Mouse (Mus musculus): ENCODE measurements around the gene Slc9a5. TPM values are rescaled to one million over a fixed set of nuclear protein-coding genes. Genes with fewer than 3 reads are reported as not detected.

The Slc9a5 gene
- 3.8 and 6.9 TPM in 2 replicates for polyA plus RNA-seq (2014; fragmentation: Nextera tagmentation; extraction: Ambion mirVana)

GRCm38 (mm10) chr8:105348450-105349095, at the start of gene Slc9a5:
Gene Slc9a5, plus strand, starts transcription at chr8:105348843.
- ATAC-seq: peak; percentile 35
- Histone ChIP-seq H3K9me3 (replicated peaks; ENCODE audit: control insufficient read depth, low read length) (no peaks in the 10 kb centered on the region), H3K36me3 (ENCODE audit: control insufficient read depth, insufficient read depth, low read length) (no peaks in the 10 kb centered on the region), H3K4me3 (ENCODE audit: low read depth, low read length) (peak within 1 kb of the TSS; percentile 65), H3K4me1 (ENCODE audit: control insufficient read depth, insufficient read depth, low read length) (peaks cover 16% of the 10 kb centered on the region), H3K9ac (ENCODE audit: low read length) (peak within 1 kb of the TSS; percentile 82), H3K4me2 (ENCODE audit: low read length) (peak within 1 kb of the TSS; percentile 69), H3K27me3 (replicated peaks; ENCODE audit: control insufficient read depth, insufficient read depth, low read length) (no peaks in the 10 kb centered on the region; the same call in 1 of the 2 replicates), H3K27ac (ENCODE audit: low read depth, low read length) (peak within 1 kb of the TSS; percentile 68)
- DNase-seq (ENCODE audit: low spot score): peak; percentile 85
- whole genome bisulfite sequencing: under 1% methylated on average over 34 of the region's 34 CpGs

GRCm38 (mm10) chr8:105299962-105300361, 48.7 kb upstream of the Slc9a5 start:
- Histone ChIP-seq H3K9me3 (replicated peaks; ENCODE audit: control insufficient read depth, low read length) (no peaks in the 10 kb centered on the region), H3K27me3 (replicated peaks; ENCODE audit: control insufficient read depth, insufficient read depth, low read length) (no peaks in the 10 kb centered on the region), H3K4me2 (ENCODE audit: low read length) (no peak overlapping the region), H3K27ac (ENCODE audit: low read depth, low read length) (no peak overlapping the region), H3K4me3 (ENCODE audit: low read depth, low read length) (no peak overlapping the region), H3K36me3 (ENCODE audit: control insufficient read depth, insufficient read depth, low read length) (peaks cover 61% of the 10 kb centered on the region), H3K9ac (ENCODE audit: low read length) (no peak overlapping the region), H3K4me1 (ENCODE audit: control insufficient read depth, insufficient read depth, low read length) (peaks cover 15% of the 10 kb centered on the region)
- 96% methylated on average over 8 of the region's 8 CpGs for WGBS
- DNase-seq (ENCODE audit: low spot score): no peak
- no peak for ATAC-seq

- ATAC-seq (no peak), DNase-seq (ENCODE audit: low spot score) (no peak)
- Histone ChIP-seq H3K4me3 (ENCODE audit: low read depth, low read length) (no peak overlapping the region), H3K4me1 (ENCODE audit: control insufficient read depth, insufficient read depth, low read length) (peaks cover 10% of the 10 kb centered on the region), H3K9me3 (replicated peaks; ENCODE audit: control insufficient read depth, low read length) (no peaks in the 10 kb centered on the region), H3K36me3 (ENCODE audit: control insufficient read depth, insufficient read depth, low read length) (peaks cover 80% of the 10 kb centered on the region), H3K27me3 (replicated peaks; ENCODE audit: control insufficient read depth, insufficient read depth, low read length) (no peaks in the 10 kb centered on the region), H3K4me2 (ENCODE audit: low read length) (no peak overlapping the region), H3K27ac (ENCODE audit: low read depth, low read length) (no peak overlapping the region), H3K9ac (ENCODE audit: low read length) (no peak overlapping the region)
- 94% methylated on average over 8 of the region's 8 CpGs for WGBS
Observed at GRCm38 (mm10) chr8:105303396-105303795, 45.2 kb upstream of the Slc9a5 start.

GRCm38 (mm10) chr8:105303874-105304273, 44.8 kb upstream of the Slc9a5 start:
- Histone ChIP-seq H3K27ac (ENCODE audit: low read depth, low read length) (no peak overlapping the region), H3K36me3 (ENCODE audit: control insufficient read depth, insufficient read depth, low read length) (peaks cover 81% of the 10 kb centered on the region)

GRCm38 (mm10) chr8:105304325-105305210, 44.1 kb upstream of the Slc9a5 start:
- WGBS: 67% methylated on average over 9 of the region's 9 CpGs
- Histone ChIP-seq H3K27me3 (replicated peaks; ENCODE audit: control insufficient read depth, insufficient read depth, low read length) (no peaks in the 10 kb centered on the region), H3K4me3 (ENCODE audit: low read depth, low read length) (no peak overlapping the region), H3K9me3 (replicated peaks; ENCODE audit: control insufficient read depth, low read length) (no peaks in the 10 kb centered on the region), H3K4me1 (ENCODE audit: control insufficient read depth, insufficient read depth, low read length) (0 out of 2 replicates have a peak, but pooled peaks cover 3% of the 10 kb centered on the region), H3K4me2 (ENCODE audit: low read length) (no peak overlapping the region), H3K9ac (ENCODE audit: low read length) (no peak overlapping the region), H3K36me3 (ENCODE audit: control insufficient read depth, insufficient read depth, low read length) (peaks cover 82% of the 10 kb centered on the region), H3K27ac (ENCODE audit: low read depth, low read length) (peak overlapping the region; percentile 5; the same call in 1 of the 2 replicates)
- DNase-seq (ENCODE audit: low spot score): peak; percentile 20
- peak; percentile 12 for ATAC-seq

More at GRCm38 (mm10) chr8:105303874-105304273, 44.8 kb upstream of the Slc9a5 start:
- Histone ChIP-seq H3K4me3 (ENCODE audit: low read depth, low read length) (no peak overlapping the region), H3K9ac (ENCODE audit: low read length) (no peak overlapping the region), H3K9me3 (replicated peaks; ENCODE audit: control insufficient read depth, low read length) (no peaks in the 10 kb centered on the region), H3K4me2 (ENCODE audit: low read length) (no peak overlapping the region), H3K4me1 (ENCODE audit: control insufficient read depth, insufficient read depth, low read length) (peaks cover 5% of the 10 kb centered on the region), H3K27me3 (replicated peaks; ENCODE audit: control insufficient read depth, insufficient read depth, low read length) (no peaks in the 10 kb centered on the region)
- DNase-seq (ENCODE audit: low spot score): no peak
- ATAC-seq: no peak
- WGBS: 84% methylated on average over 9 of the region's 9 CpGs

GRCm38 (mm10) chr8:105305211-105306145, 43.2 kb upstream of the Slc9a5 start, which contains the start of gene Elmo3:
Gene Elmo3, plus strand, starts transcription at chr8:105305601.
- WGBS: 11% methylated on average over 24 of the region's 30 CpGs

GRCm38 (mm10) chr8:105306146-105306691, 42.4 kb upstream of the Slc9a5 start:
- Histone ChIP-seq H3K4me1 (ENCODE audit: control insufficient read depth, insufficient read depth, low read length) (0 out of 2 replicates have a peak, but pooled peaks cover 3% of the 10 kb centered on the region), H3K27me3 (replicated peaks; ENCODE audit: control insufficient read depth, insufficient read depth, low read length) (no peaks in the 10 kb centered on the region), H3K4me3 (ENCODE audit: low read depth, low read length) (no peak overlapping the region), H3K36me3 (ENCODE audit: control insufficient read depth, insufficient read depth, low read length) (peaks cover 69% of the 10 kb centered on the region), H3K27ac (ENCODE audit: low read depth, low read length) (no peak overlapping the region), H3K9ac (ENCODE audit: low read length) (no peak overlapping the region; the same call in 1 of the 2 replicates), H3K4me2 (ENCODE audit: low read length) (peak overlapping the region; percentile 36), H3K9me3 (replicated peaks; ENCODE audit: control insufficient read depth, low read length) (no peaks in the 10 kb centered on the region)
- ATAC-seq (0 out of 2 replicates have a peak, but pooled peaks have one; percentile 6), DNase-seq (ENCODE audit: low spot score) (no peak)
- 74% methylated on average over 5 of the region's 5 CpGs for WGBS

More at GRCm38 (mm10) chr8:105305211-105306145, 43.2 kb upstream of the Slc9a5 start, which contains the start of gene Elmo3:
- DNase-seq (ENCODE audit: low spot score) (peak; percentile 21), ATAC-seq (peak; percentile 33)
- Histone ChIP-seq H3K9me3 (replicated peaks; ENCODE audit: control insufficient read depth, low read length) (no peaks in the 10 kb centered on the region), H3K27ac (ENCODE audit: low read depth, low read length) (peak within 1 kb of the TSS; percentile 5; the same call in 1 of the 2 replicates), H3K4me2 (ENCODE audit: low read length) (peak within 1 kb of the TSS; percentile 36), H3K4me3 (ENCODE audit: low read depth, low read length) (no peak within 1 kb of the TSS), H3K36me3 (ENCODE audit: control insufficient read depth, insufficient read depth, low read length) (peaks cover 76% of the 10 kb centered on the region), H3K27me3 (replicated peaks; ENCODE audit: control insufficient read depth, insufficient read depth, low read length) (no peaks in the 10 kb centered on the region), H3K4me1 (ENCODE audit: control insufficient read depth, insufficient read depth, low read length) (0 out of 2 replicates have a peak, but pooled peaks cover 3% of the 10 kb centered on the region), H3K9ac (ENCODE audit: low read length) (peak within 1 kb of the TSS; percentile 46)

GRCm38 (mm10) chr8:105307670-105308069, 41.0 kb upstream of the Slc9a5 start:
- Histone ChIP-seq H3K9me3 (replicated peaks; ENCODE audit: control insufficient read depth, low read length) (no peaks in the 10 kb centered on the region), H3K9ac (ENCODE audit: low read length) (no peak overlapping the region), H3K4me2 (ENCODE audit: low read length) (no peak overlapping the region), H3K27ac (ENCODE audit: low read depth, low read length) (no peak overlapping the region), H3K4me1 (ENCODE audit: control insufficient read depth, insufficient read depth, low read length) (0 out of 2 replicates have a peak, but pooled peaks cover 3% of the 10 kb centered on the region), H3K36me3 (ENCODE audit: control insufficient read depth, insufficient read depth, low read length) (peaks cover 66% of the 10 kb centered on the region), H3K4me3 (ENCODE audit: low read depth, low read length) (no peak overlapping the region), H3K27me3 (replicated peaks; ENCODE audit: control insufficient read depth, insufficient read depth, low read length) (no peaks in the 10 kb centered on the region)
- DNase-seq (ENCODE audit: low spot score): no peak
- WGBS: 95% methylated on average over 13 of the region's 13 CpGs
- no peak for ATAC-seq

Data from forebrain, embryonic 14.5 days (tissue).